17 mouse cellular contexts compared by ENCODE assay signal in the genomic region with DNA sequence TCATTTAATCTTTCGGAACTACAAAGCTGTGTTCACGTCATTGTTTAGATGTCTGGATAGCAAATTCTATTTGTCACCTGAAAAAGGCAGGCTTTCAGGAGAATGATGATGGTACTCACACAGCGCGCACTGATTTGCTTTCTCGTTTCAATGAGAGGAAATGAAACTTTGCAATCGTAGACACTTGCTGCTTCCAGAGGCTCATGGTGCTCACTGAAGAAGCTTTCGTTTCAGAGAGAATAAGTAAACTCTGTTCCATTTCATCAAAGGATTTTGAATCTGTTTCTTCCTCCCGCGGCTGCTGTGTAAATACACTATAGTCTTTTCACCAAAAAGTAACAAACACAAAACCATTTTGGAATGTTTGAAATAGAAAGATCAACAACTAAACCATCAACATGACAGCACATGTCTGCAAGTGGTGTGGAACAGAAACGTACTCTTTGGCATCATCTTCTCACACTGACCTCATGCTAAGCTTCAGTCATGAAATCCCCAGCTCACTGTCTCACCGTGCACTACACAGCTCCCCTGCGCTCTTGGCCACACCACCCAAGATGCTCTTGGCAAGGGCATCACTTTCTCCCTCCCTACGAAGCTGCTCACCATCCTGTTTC.
"Had no signal": no experiment of that assay in that cellular context is flagged by ENCODE, and none has a peak within 500 bp of the region (broad histone marks: within the 10 kb centered on the region; RNA-seq: fewer than 3 reads in every experiment).

No protein-coding gene starts in this region.

- H3K27me3 ChIP-seq: neural tube, embryonic 12.5 days; neural tube, embryonic 13.5 days; neural tube, embryonic 15.5 days; stomach, embryonic 15.5 days had no signal

- H3K27ac ChIP-seq: neural tube, embryonic 12.5 days; neural tube, embryonic 13.5 days; neural tube, embryonic 15.5 days; stomach, embryonic 15.5 days; stomach, postnatal 0 days had no signal

- H3K9ac ChIP-seq: neural tube, embryonic 12.5 days; neural tube, embryonic 13.5 days; neural tube, embryonic 15.5 days; stomach, embryonic 15.5 days had no signal

- H3K4me1 ChIP-seq: neural tube, embryonic 12.5 days; neural tube, embryonic 13.5 days; neural tube, embryonic 15.5 days; stomach, embryonic 15.5 days had no signal

- H3K36me3 ChIP-seq: neural tube, embryonic 12.5 days; stomach, embryonic 15.5 days had no signal

- H3K9me3 ChIP-seq: neural tube, embryonic 12.5 days; neural tube, embryonic 13.5 days; neural tube, embryonic 15.5 days; stomach, embryonic 15.5 days had no signal

- H3K4me3 ChIP-seq: neural tube, embryonic 12.5 days; neural tube, embryonic 13.5 days; neural tube, embryonic 15.5 days; stomach, embryonic 15.5 days had no signal

- H3K4me2 ChIP-seq: neural tube, embryonic 12.5 days; neural tube, embryonic 13.5 days; neural tube, embryonic 15.5 days; stomach, embryonic 15.5 days had no signal

- DNase-seq: retina, postnatal 1 day; right cerebral cortex, adult 18-20 months; right cerebral cortex, postnatal 14 days; right cerebral cortex, postnatal 25 days; right cerebral cortex, postnatal 4 days; spleen, adult 18-20 months; thymus, adult 18-20 months; thymus, adult 2 months; thymus, postnatal 14 days; thymus, postnatal 25 days; thymus, postnatal 36 days; thymus, postnatal 4 days had no signal
